Comparison of ENCODE assay signal across 13 mouse cellular contexts in genomic region chr7:49392834-49393233, GRCm38 (mm10).
DNase-seq lines count a peak whose midpoint lies in the region; ATAC-seq and TF ChIP-seq lines count a peak whose summit lies in the region.
"Had no signal": no experiment of that assay in that cellular context is flagged by ENCODE, and none has a peak within 500 bp of the region (broad histone marks: within the 10 kb centered on the region; RNA-seq: fewer than 3 reads in every experiment).

No protein-coding gene starts in this region.

- H3K27me3 ChIP-seq in forebrain, embryonic 15.5 days, result no peaks in the 10 kb centered on the region
- H3K27me3 ChIP-seq in hindbrain, postnatal 0 days (ENCODE audit: insufficient read depth, low read length), result no peaks in the 10 kb centered on the region
- no peaks in the 10 kb centered on the region for H3K27me3 ChIP-seq in midbrain, embryonic 13.5 days
- no peaks in the 10 kb centered on the region for H3K27me3 ChIP-seq in liver, embryonic 12.5 days (replicated peaks)
- H3K27me3 ChIP-seq: embryonic facial prominence, embryonic 12.5 days had no signal

- H3K9me3 ChIP-seq in forebrain, embryonic 15.5 days, result no peaks in the 10 kb centered on the region
- no peaks in the 10 kb centered on the region for H3K9me3 ChIP-seq in hindbrain, postnatal 0 days (ENCODE audit: low read length)
- H3K9me3 ChIP-seq in midbrain, embryonic 13.5 days, result no peaks in the 10 kb centered on the region
- H3K9me3 ChIP-seq in liver, embryonic 12.5 days (replicated peaks), result 0 out of 2 replicates have a peak, but pooled peaks cover 5% of the 10 kb centered on the region

- H3K27ac ChIP-seq in layer of hippocampus, adult 2 months, result peak overlapping the region; percentile 91
- H3K27ac ChIP-seq in forebrain, embryonic 15.5 days (replicated peaks), result peak overlapping the region; percentile 63
- H3K27ac ChIP-seq in hindbrain, postnatal 0 days, result peak overlapping the region; percentile 5; the same call in 1 of the 2 replicates
- peak overlapping the region; percentile 44 for H3K27ac ChIP-seq in midbrain, embryonic 13.5 days
- no peak overlapping the region for H3K27ac ChIP-seq in liver, embryonic 12.5 days
- H3K27ac ChIP-seq: embryonic facial prominence, embryonic 12.5 days had no signal

- no peak for DNase-seq in layer of hippocampus, adult 2 months (ENCODE audit: low spot score in 2 of 2)
- DNase-seq in layer of hippocampus, adult 8-10 months (ENCODE audit: low spot score in 2 of 2), result no peak
- no peak for DNase-seq in hindbrain, postnatal 0 days (ENCODE audit: low spot score)
- no peak for DNase-seq in adrenal gland, adult 8-10 months
- DNase-seq: heart, adult 18-20 months; heart, postnatal 36 days; kidney, adult 9 months; thymus, postnatal 36 days had no signal

- no peak for TF ChIP-seq CTCF in layer of hippocampus, adult 2 months (conservative IDR thresholded peaks at IDR 0.05)
- no peak for TF ChIP-seq CTCF in hindbrain, postnatal 0 days (IDR thresholded peaks at IDR 0.05; ENCODE audit: low read depth)

- 61% methylated on average over 3 of the region's 3 CpGs for WGBS in forebrain, embryonic 15.5 days
- 76% methylated on average over 3 of the region's 3 CpGs for WGBS in hindbrain, postnatal 0 days
- WGBS in midbrain, embryonic 13.5 days, result 75% methylated on average over 3 of the region's 3 CpGs
- WGBS in liver, embryonic 12.5 days (ENCODE audit: insufficient replicate concordance), result 71% methylated on average over 3 of the region's 3 CpGs

- H3K36me3 ChIP-seq in forebrain, embryonic 15.5 days, result no peaks in the 10 kb centered on the region
- H3K36me3 ChIP-seq in hindbrain, postnatal 0 days (ENCODE audit: insufficient read depth, low read length), result no peaks in the 10 kb centered on the region
- no peaks in the 10 kb centered on the region for H3K36me3 ChIP-seq in midbrain, embryonic 13.5 days
- H3K36me3 ChIP-seq in liver, embryonic 12.5 days, result no peaks in the 10 kb centered on the region
- H3K36me3 ChIP-seq: embryonic facial prominence, embryonic 12.5 days had no signal

- H3K4me1 ChIP-seq in forebrain, embryonic 15.5 days, result peaks cover 54% of the 10 kb centered on the region
- peaks cover 21% of the 10 kb centered on the region for H3K4me1 ChIP-seq in hindbrain, postnatal 0 days (ENCODE audit: insufficient read depth, low read length)
- peaks cover 60% of the 10 kb centered on the region for H3K4me1 ChIP-seq in midbrain, embryonic 13.5 days (replicated peaks)
- H3K4me1 ChIP-seq in liver, embryonic 12.5 days, result 0 out of 2 replicates have a peak, but pooled peaks cover 7% of the 10 kb centered on the region

- H3K4me2 ChIP-seq in forebrain, embryonic 15.5 days (replicated peaks), result no peak overlapping the region
- no peak overlapping the region for H3K4me2 ChIP-seq in hindbrain, postnatal 0 days (ENCODE audit: low read depth, low read length)
- no peak overlapping the region for H3K4me2 ChIP-seq in midbrain, embryonic 13.5 days (replicated peaks)
- no peak overlapping the region for H3K4me2 ChIP-seq in liver, embryonic 12.5 days
- H3K4me2 ChIP-seq: embryonic facial prominence, embryonic 12.5 days had no signal

- no peak overlapping the region for H3K4me3 ChIP-seq in layer of hippocampus, adult 2 months
- H3K4me3 ChIP-seq in forebrain, embryonic 15.5 days, result no peak overlapping the region
- H3K4me3 ChIP-seq in hindbrain, postnatal 0 days (ENCODE audit: low read length), result no peak overlapping the region
- no peak overlapping the region for H3K4me3 ChIP-seq in midbrain, embryonic 13.5 days (replicated peaks)
- H3K4me3 ChIP-seq in liver, embryonic 12.5 days, result no peak overlapping the region
- H3K4me3 ChIP-seq: embryonic facial prominence, embryonic 12.5 days; myocyte had no signal

- ATAC-seq in forebrain, embryonic 15.5 days (replicated peaks), result no peak
- no peak for ATAC-seq in hindbrain, postnatal 0 days
- no peak for ATAC-seq in midbrain, embryonic 13.5 days
- ATAC-seq in liver, embryonic 12.5 days, result no peak

- no peak overlapping the region for H3K9ac ChIP-seq in forebrain, embryonic 15.5 days (replicated peaks)
- no peak overlapping the region for H3K9ac ChIP-seq in hindbrain, postnatal 0 days (replicated peaks; ENCODE audit: low read length)
- no peak overlapping the region for H3K9ac ChIP-seq in midbrain, embryonic 13.5 days (replicated peaks)
- H3K9ac ChIP-seq in liver, embryonic 12.5 days, result no peak overlapping the region
- H3K9ac ChIP-seq: embryonic facial prominence, embryonic 12.5 days had no signal
